Mouse (Mus musculus): ENCODE results near the gene Tldc1.

GRCm38 (mm10) chr8:119723676-119724075, 54.5 kb downstream of the Tldc1 start:
- TF ChIP-seq POLR2A (IDR thresholded peaks at IDR 0.05; ENCODE audit: borderline replicate concordance, extremely low read depth, insufficient read depth, insufficient read length, poor library complexity, severe bottlenecking) (no peak), CTCF (IDR thresholded peaks at IDR 0.05; ENCODE audit: borderline replicate concordance, extremely low read depth, insufficient read depth, insufficient read length) (no peak)

All from brain, embryonic 14.5 days (tissue).